Mouse (Mus musculus) macrophage (primary cell): ENCODE results near the gene Ppp4r2. TPM values are rescaled to one million over a fixed set of nuclear protein-coding genes. Genes with fewer than 3 reads are reported as not detected.

Experiments
- H3K27ac ChIP-seq: fragments of 350-480 bp; formaldehyde crosslinking; 2 replicates; pipeline ENCODE4 v1.9.0; 2021
- H3K36me3 ChIP-seq: fragments of 350-480 bp; formaldehyde crosslinking; 2 replicates; pipeline ENCODE4 v1.9.0; 2021; ENCODE audit errors: inconsistent target
- H3K4me3 ChIP-seq: fragments of 350-480 bp; formaldehyde crosslinking; 2 replicates; pipeline ENCODE4 v1.9.0; 2021; ENCODE audit errors: inconsistent target
- H3K79me2 ChIP-seq: fragments of 350-480 bp; formaldehyde crosslinking; 2 replicates; pipeline ENCODE4 v1.9.0; 2021; ENCODE audit errors: inconsistent target
- WGBS: methylation state at CpG from one replicate; pipeline ENCODE4 v1.1.7; 2026; ENCODE audit warnings: inconsistent platforms; ENCODE audit not compliant: missing documents; 5-methylcytosine and 5-hydroxymethylcytosine counted together
- polyA plus RNA-seq: library from polyadenylated mRNA; stranded (reverse); fragments of 250-400 nt; gene quantifications from 3 replicates; pipeline ENCODE4 v1.2.4, GENCODE M21; 2018; ENCODE audit warnings: inconsistent platforms

Gene Ppp4r2
- polyA plus RNA-seq, 1 experiment from 2014 or later: 54.3 TPM

DNA sequence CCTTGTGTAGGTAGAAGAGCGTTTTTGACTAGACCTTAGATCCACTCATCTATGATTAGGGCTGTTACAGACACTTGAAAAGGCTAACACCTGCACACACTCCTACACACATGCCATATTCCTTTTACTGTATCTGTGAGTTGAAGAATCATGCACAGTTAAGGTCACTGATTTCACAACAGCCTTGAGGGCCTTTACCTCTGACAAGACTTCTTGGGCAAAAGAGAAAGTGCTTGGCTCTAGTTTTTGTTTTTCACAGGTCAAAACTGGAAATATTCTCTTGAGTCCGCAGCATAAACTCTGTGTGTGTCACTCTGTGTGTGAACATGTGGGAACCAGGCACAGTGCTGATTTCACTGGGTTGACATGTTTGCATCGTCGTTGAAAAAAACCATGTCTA, 23.3 kb upstream of the Ppp4r2 start:
- no peak overlapping the region for H3K27ac ChIP-seq
- WGBS: 100% methylated on average over 4 of the region's 4 CpGs
- H3K4me3 ChIP-seq: no peak overlapping the region
- H3K36me3 ChIP-seq: no peaks in the 10 kb centered on the region
- H3K79me2 ChIP-seq: no peaks in the 10 kb centered on the region

DNA sequence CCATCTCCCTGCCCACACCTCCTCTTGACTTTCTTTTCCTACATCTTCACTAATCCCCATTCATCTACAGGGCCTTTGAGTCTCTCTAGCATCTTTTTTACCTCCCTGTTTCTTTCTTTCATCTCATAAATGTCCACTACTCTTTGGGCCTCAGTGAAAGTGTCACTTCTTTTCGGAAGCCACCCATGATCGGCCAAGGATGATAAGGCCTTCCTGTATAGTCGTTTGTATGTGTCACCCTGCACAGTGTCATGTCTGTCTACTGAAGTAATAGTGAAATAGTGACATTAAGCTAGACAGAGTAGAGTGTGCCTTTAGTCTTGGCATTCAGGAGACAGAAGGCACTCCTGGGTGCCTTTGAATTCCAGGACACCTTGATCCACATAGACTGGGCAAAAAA, 21.7 kb upstream of the Ppp4r2 start:
- H3K36me3 ChIP-seq: no peaks in the 10 kb centered on the region
- H3K27ac ChIP-seq: no peak overlapping the region
- H3K79me2 ChIP-seq: no peaks in the 10 kb centered on the region
- WGBS: 87% methylated on average over 3 of the region's 3 CpGs
- no peak overlapping the region for H3K4me3 ChIP-seq

DNA sequence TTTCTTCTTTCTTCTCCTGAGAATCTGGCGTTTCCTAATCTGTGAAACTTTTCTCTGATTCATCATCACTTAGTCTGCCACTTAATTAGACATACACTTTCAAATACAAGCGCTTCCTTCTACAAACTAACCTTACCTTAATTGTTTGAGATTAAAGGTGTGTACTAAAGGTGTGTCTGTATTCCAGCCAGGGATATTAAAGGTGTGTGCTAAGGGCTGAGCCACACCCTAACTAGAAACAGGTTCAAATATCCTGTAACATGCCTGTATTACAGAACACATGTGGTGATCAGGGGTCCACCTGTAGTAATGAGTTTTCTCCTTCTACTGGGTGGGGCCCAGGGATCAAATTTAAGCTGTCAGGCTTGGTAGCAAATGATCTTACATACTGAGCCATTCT, 12.1 kb upstream of the Ppp4r2 start:
- no peaks in the 10 kb centered on the region for H3K36me3 ChIP-seq
- H3K4me3 ChIP-seq: no peak overlapping the region
- no peak overlapping the region for H3K27ac ChIP-seq
- no peaks in the 10 kb centered on the region for H3K79me2 ChIP-seq
- 81% methylated on average over 2 of the region's 2 CpGs for WGBS

DNA sequence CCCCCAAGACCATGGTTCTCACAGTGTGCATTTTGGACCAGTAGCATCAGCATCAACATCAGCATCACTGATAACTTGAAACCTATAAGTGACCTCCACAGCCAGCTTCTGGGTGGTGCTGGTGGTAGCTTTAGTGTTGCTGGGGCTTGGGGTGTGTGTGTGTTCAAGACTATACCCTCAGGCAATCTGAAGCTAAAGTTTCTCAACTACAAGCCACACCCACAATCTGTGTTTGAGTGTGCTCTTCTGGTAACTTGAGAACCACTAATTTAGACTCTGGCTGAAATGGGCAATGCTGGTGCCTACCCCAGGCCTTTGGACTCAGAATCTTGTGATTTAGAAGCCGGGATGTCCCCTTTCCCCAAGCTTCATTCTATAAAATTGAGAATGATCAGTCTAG, 10.1 kb upstream of the Ppp4r2 start:
- Histone ChIP-seq H3K4me3 (no peak overlapping the region), H3K36me3 (no peaks in the 10 kb centered on the region), H3K27ac (no peak overlapping the region), H3K79me2 (no peaks in the 10 kb centered on the region)
- 91% methylated on average over 1 of the region's 1 CpGs for WGBS

DNA sequence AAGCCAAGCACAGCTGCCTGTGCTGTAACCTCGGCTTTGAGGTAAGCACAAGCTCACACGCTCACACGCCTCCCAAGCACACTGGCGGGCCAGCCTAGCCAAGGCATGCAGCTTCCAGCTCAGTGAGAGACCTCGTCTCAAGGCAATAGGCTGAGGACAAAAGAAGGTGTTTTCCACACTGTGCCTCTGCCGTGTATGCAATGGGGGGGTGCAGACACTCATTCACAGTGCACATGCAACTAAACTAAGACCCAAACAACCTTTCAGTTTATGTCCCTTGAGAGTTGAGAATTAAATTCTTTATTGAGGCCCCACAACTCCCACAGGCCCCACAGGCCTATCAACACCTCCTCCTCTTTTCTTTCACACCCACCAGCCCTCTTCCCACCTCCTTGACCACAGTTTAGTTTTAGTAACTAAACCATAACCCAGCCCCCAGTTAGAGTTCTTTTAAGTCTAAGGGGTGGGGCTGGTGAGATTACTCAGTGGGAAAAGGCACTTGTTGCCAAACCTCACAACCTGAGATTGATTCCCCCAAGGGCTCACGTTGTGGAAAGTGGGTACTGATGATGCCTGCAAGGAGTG, 8.9 kb upstream of the Ppp4r2 start:
- Histone ChIP-seq H3K4me3 (no peak overlapping the region), H3K79me2 (no peaks in the 10 kb centered on the region), H3K36me3 (no peaks in the 10 kb centered on the region), H3K27ac (no peak overlapping the region)
- WGBS: 98% methylated on average over 6 of the region's 7 CpGs

DNA sequence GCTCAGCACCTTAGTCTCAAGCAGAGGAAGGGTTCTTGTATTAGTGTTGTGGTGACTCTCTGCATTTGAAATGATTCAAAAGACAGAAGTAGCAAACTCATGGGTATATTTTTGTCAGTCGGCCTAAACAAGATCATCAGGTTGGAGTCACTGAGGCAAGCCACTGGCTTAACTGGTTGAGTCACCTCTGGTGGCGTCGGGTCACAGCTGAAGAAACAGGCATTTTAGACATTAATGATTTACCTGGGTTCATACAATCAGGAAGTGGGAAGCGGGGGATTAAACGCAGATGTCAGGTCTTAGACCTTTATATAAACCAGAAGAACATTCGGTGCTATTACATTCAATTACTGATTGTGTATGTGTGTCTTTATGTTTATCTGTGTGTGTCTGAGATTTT, 7.4 kb upstream of the Ppp4r2 start:
- WGBS: 85% methylated on average over 6 of the region's 6 CpGs
- Histone ChIP-seq H3K4me3 (no peak overlapping the region), H3K27ac (no peak overlapping the region), H3K79me2 (no peaks in the 10 kb centered on the region), H3K36me3 (no peaks in the 10 kb centered on the region)

DNA sequence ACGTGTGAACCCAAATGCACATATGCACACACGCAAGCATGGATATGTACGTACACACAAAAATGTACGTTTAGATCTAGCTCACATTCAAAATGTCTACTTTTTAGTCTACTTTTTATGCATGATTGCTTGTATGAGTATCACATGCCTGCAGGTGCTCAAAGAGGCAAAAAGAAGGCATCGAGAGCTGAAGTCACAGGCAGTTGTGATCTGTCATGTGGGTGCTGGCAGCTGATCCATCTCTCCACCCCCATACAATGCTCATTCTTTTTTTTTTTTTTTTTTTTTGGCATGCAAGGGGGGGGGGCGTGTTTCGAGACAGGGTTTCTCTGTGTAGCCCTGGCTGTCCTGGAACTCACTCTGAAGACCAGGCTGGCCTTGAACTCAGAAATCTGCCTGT, 4.9 kb upstream of the Ppp4r2 start:
- WGBS: 98% methylated on average over 4 of the region's 7 CpGs
- H3K36me3 ChIP-seq: no peaks in the 10 kb centered on the region
- no peaks in the 10 kb centered on the region for H3K79me2 ChIP-seq
- no peak overlapping the region for H3K4me3 ChIP-seq
- no peak overlapping the region for H3K27ac ChIP-seq

DNA sequence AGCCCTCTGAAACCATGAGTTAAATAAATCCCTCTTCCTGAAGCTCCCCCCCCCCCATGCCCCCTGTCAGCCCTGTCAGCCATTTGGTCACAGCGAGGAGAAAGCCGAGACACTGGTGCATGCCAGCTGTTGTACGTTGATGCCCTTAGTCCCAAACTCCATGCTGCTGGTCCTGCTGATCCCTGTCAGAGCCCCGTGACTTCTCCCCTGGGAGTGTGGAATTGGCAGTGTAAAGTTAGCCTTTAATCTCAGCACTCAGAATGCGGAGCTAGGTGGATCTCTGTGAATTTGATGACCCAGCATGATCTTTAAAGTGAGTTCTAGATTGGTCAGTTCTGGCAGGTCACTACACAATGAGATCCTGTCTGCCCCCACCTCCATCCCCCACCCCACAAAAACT, 3.7 kb upstream of the Ppp4r2 start:
- H3K36me3 ChIP-seq: no peaks in the 10 kb centered on the region

DNA sequence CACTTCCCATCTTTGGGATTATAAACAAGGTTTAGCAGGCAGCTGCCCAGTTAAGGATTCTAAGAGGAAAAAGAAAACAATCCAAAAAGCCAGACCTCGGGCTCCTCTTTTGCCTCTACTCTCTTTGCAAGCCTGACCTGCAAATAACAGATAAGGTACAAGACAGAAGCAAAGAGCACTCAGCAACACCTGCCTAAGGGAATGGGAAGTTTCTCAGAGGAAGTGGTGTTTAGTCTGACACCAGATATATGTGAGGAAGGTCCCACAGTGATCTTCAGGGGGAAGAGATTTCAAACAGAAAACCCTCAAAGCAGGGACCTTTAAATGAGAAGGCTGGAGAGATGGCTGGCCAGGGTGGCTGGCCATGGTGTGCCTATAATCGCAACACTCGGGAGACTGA, 2.2 kb upstream of the Ppp4r2 start:
- WGBS: 78% methylated on average over 3 of the region's 3 CpGs
- peaks cover 23% of the 10 kb centered on the region for H3K79me2 ChIP-seq
- H3K27ac ChIP-seq: no peak overlapping the region

More for the DNA sequence above, 3.7 kb upstream of the Ppp4r2 start:
- H3K4me3 ChIP-seq: no peak overlapping the region
- H3K79me2 ChIP-seq: peaks cover 9% of the 10 kb centered on the region
- H3K27ac ChIP-seq: no peak overlapping the region
- WGBS: 93% methylated on average over 5 of the region's 5 CpGs

DNA sequence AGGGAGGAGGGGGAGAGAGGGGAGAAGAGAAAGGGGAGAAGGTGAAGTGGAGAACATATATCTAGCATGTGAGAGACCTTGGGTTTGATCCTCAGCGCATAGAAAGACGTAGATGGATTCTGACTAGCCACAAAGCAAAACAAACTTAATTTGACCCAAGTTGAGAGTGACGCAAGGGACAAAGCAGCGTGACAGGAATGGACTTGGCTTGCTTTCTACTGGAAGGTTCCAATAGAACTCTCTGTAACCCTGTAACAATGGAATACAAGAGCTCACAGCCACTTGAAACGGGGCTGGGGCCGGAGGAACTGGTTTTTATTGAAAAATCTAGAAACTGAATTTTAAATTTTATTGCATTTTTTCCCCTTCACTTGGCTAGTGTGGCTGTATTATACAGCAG, 1.7 kb upstream of the Ppp4r2 start:
- H3K4me3 ChIP-seq: no peak overlapping the region
- H3K27ac ChIP-seq: no peak overlapping the region
- WGBS: 90% methylated on average over 6 of the region's 6 CpGs

More for the DNA sequence above, 2.2 kb upstream of the Ppp4r2 start:
- H3K36me3 ChIP-seq: peaks cover 8% of the 10 kb centered on the region; the same call in 1 of the 2 replicates
- H3K4me3 ChIP-seq: no peak overlapping the region

DNA sequence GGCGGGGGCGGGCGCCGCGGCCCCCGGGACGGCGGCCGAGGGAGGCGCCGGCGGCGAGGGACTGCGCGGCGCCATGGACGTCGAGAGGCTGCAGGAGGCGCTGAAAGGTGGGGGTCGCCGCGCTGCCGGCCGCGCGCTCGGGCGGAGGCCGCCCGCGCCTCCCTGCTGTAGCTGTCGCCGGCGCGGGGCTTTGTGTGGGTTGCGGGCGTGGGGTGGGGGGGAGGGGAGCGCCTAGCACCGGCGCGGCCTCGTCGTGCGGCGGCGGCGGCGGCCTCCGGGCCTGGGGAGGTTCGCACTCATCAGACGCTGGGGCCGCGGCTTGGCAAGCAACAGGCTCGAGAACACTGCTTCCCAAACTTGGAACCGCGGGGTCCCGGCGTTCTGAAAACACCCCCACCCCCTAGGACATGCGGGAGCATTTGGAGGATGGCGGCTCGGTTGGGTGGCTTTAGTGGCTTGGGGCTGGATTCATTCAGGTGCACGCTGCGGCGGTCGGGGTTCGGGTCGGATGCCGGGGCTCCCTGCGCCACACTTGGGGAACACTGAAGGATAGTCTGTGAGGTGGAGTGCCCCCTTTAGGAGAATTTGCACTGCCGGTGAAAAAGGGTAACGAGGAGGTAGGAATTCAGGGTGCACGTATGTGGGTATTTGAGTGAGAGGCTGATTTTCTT, 524 bp downstream of the Ppp4r2 start:
- peaks cover 51% of the 10 kb centered on the region for H3K79me2 ChIP-seq
- H3K36me3 ChIP-seq: peaks cover 28% of the 10 kb centered on the region; the same call in 1 of the 2 replicates
- WGBS: under 1% methylated on average over 63 of the region's 72 CpGs
- peak overlapping the region; percentile 60 for H3K4me3 ChIP-seq
- 0 out of 2 replicates have a peak overlapping the region, but pooled peaks have one; percentile 13 for H3K27ac ChIP-seq

More for the DNA sequence above, 1.7 kb upstream of the Ppp4r2 start:
- peaks cover 10% of the 10 kb centered on the region; the same call in 1 of the 2 replicates for H3K36me3 ChIP-seq
- peaks cover 29% of the 10 kb centered on the region for H3K79me2 ChIP-seq

DNA sequence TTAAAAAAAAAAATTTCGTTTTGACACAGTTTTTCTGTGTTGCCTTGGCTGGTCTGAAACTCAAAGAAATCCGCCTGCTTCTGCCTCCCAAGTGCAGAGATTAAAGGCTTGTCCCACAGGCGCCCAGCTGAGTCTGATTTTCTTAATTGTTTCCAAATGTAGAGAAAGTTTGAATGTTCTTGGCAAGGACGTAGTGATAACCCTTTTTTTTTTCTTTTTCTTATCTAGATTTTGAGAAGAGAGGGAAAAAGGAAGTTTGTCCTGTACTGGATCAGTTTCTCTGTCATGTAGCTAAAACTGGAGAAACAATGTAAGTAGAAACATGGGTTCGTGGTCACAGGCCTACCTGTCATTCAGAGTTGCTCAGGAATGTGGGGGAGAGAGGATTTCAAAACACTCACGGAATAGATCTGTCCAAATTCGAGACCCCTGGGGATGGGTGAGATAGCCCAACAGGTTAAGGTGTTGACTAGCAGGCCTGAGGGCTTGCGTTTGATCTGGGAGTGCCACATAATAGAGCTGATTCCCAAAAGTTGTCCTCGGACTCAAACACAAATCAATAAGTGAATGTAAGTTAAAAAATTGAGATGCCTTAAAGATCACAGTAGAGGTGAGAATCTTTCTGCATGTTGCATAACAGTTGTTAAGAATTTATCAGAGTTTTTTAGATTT, 1.2 kb downstream of the Ppp4r2 start:
- Histone ChIP-seq H3K27ac (no peak overlapping the region), H3K4me3 (peak overlapping the region; percentile 60), H3K36me3 (peaks cover 28% of the 10 kb centered on the region; the same call in 1 of the 2 replicates), H3K79me2 (peaks cover 57% of the 10 kb centered on the region)
- 55% methylated on average over 9 of the region's 9 CpGs for WGBS

DNA sequence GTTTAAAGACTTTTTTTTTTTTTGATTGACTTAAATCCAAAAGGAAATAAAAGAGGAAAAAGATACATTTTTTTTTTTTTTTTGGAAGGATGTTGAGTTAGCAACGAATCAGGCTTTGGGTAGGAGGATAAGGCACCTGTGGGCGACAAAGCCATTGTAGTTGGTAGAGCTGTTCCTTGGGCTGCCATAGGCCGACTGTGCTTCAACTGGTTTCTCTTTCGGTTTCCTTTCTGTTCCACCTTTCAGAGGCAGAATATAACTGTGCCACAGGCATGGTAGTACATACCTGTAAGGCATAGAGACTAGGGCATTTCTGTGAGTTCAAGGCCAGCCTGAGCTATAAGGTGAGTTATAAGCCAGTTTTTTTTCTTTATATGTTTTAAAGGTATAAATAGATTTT, 11.6 kb downstream of the Ppp4r2 start:
- Histone ChIP-seq H3K36me3 (peaks cover 37% of the 10 kb centered on the region), H3K27ac (no peak overlapping the region), H3K4me3 (no peak overlapping the region), H3K79me2 (peaks cover 100% of the 10 kb centered on the region)
- 82% methylated on average over 4 of the region's 4 CpGs for WGBS

DNA sequence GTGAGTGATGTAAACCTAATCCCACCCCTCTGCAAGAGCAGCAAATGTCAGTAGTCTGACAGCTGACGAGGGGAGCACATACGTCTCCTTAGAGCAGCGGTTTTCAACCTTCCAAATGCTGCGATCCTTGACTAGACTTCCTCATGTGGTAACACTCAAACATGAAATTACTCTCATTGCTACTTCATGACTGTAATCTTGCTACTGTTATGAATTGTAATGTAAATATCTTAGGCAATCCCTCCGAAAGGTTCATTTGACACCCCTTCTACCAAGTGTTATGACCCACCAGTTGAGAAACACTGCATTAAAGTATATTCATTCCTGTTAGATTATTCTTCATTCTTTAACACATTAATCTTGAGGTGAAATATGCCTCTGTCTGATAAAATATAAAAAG, 13.8 kb downstream of the Ppp4r2 start:
- H3K4me3 ChIP-seq: no peak overlapping the region
- peaks cover 15% of the 10 kb centered on the region; the same call in 1 of the 2 replicates for H3K36me3 ChIP-seq
- 85% methylated on average over 5 of the region's 5 CpGs for WGBS
- peaks cover 100% of the 10 kb centered on the region for H3K79me2 ChIP-seq
- H3K27ac ChIP-seq: no peak overlapping the region
